Mouse (Mus musculus) liver, embryonic 15.5 days (tissue): ENCODE data around the gene Surf2. TPM values are rescaled to one million over a fixed set of nuclear protein-coding genes. Genes with fewer than 3 reads are reported as not detected.

Experiments used
- ATAC-seq: fragments of 200-750 bp; cut with Nextera tagmentation; 2 replicates; pipeline ENCODE4 v1.8.0; 2017; ENCODE audit warnings: moderate number of reproducible peaks, mild to moderate bottlenecking, moderate library complexity; ENCODE audit not compliant: insufficient read depth
- H3K27ac ChIP-seq: fragments of 300-500 bp; sonication (generic); replicated peaks from 2 replicates; pipeline ENCODE4 v1.5.1; 2015; ENCODE audit warnings: mild to moderate bottlenecking, inconsistent platforms
- H3K27me3 ChIP-seq: fragments of 300-500 bp; sonication (generic); 2 replicates; pipeline ENCODE4 v1.6.1; 2015; ENCODE audit warnings: mild to moderate bottlenecking, inconsistent platforms
- H3K36me3 ChIP-seq: fragments of 300-500 bp; sonication (generic); replicated peaks from 2 replicates; pipeline ENCODE4 v1.6.1; 2015; ENCODE audit warnings: moderate library complexity, mild to moderate bottlenecking, inconsistent platforms
- H3K4me1 ChIP-seq: fragments of 300-500 bp; sonication (generic); replicated peaks from 2 replicates; pipeline ENCODE4 v1.6.1; 2015; ENCODE audit warnings: inconsistent platforms
- H3K4me2 ChIP-seq: fragments of 300-500 bp; sonication (generic); 2 replicates; pipeline ENCODE4 v1.6.1; 2015; ENCODE audit warnings: moderate library complexity, mild to moderate bottlenecking, inconsistent platforms
- H3K4me3 ChIP-seq: fragments of 300-500 bp; sonication (generic); replicated peaks from 2 replicates; pipeline ENCODE4 v1.5.1; 2015; ENCODE audit warnings: mild to moderate bottlenecking, inconsistent platforms
- H3K9ac ChIP-seq: fragments of 300-500 bp; sonication (generic); 2 replicates; pipeline ENCODE4 v1.6.1; 2015; ENCODE audit warnings: moderate library complexity, mild to moderate bottlenecking, inconsistent platforms
- H3K9me3 ChIP-seq: fragments of 300-500 bp; sonication (generic); replicated peaks from 2 replicates; pipeline ENCODE4 v1.6.1; 2016; ENCODE audit warnings: inconsistent platforms
- WGBS: fragments of 180-500 bp; shearing (Covaris S2); methylation state at CpG from one replicate; pipeline ENCODE4 v1.1.7; 2015; ENCODE audit warnings: mixed read lengths; ENCODE audit not compliant: insufficient replicate concordance; 5-methylcytosine and 5-hydroxymethylcytosine counted together
- polyA plus RNA-seq: library from polyadenylated mRNA; unstranded; fragments of >200 nt; fragmentation: Nextera tagmentation; extraction: Ambion mirVana; gene quantifications from 2 replicates; pipeline ENCODE4 v1.2.1, GENCODE M21; 2015

The Surf2 gene
- polyA plus RNA-seq, 1 experiment from 2014 or later: 19.0 TPM

- H3K4me2 ChIP-seq: peak overlapping the region; percentile 97
- ATAC-seq: peak; percentile 57
- no peaks in the 10 kb centered on the region for H3K27me3 ChIP-seq
- H3K36me3 ChIP-seq: peaks cover 68% of the 10 kb centered on the region
- peak overlapping the region; percentile 74 for H3K9ac ChIP-seq
- peak overlapping the region; percentile 82 for H3K27ac ChIP-seq
- peaks cover 63% of the 10 kb centered on the region for H3K4me1 ChIP-seq
- WGBS: 2% methylated on average over 13 of the region's 13 CpGs
- H3K4me3 ChIP-seq: peak overlapping the region; percentile 81
- H3K9me3 ChIP-seq: no peaks in the 10 kb centered on the region
Observed at GRCm38 (mm10) chr2:26916738-26917137, 571 bp downstream of the Surf2 start.

- H3K4me1 ChIP-seq: peaks cover 37% of the 10 kb centered on the region
- H3K9me3 ChIP-seq: no peaks in the 10 kb centered on the region
- no peak for ATAC-seq
- WGBS: 82% methylated on average over 3 of the region's 3 CpGs
- H3K36me3 ChIP-seq: peaks cover 68% of the 10 kb centered on the region
- H3K4me3 ChIP-seq: no peak overlapping the region
- no peak overlapping the region for H3K27ac ChIP-seq
- no peak overlapping the region for H3K4me2 ChIP-seq
- no peaks in the 10 kb centered on the region for H3K27me3 ChIP-seq
- H3K9ac ChIP-seq: no peak overlapping the region
Observed at GRCm38 (mm10) chr2:26919684-26920083, 3.5 kb downstream of the Surf2 start.

- Histone ChIP-seq H3K27me3 (no peaks in the 10 kb centered on the region), H3K4me1 (peaks cover 31% of the 10 kb centered on the region), H3K27ac (no peak overlapping the region), H3K9me3 (no peaks in the 10 kb centered on the region), H3K4me2 (no peak overlapping the region), H3K9ac (no peak overlapping the region), H3K36me3 (peaks cover 75% of the 10 kb centered on the region), H3K4me3 (no peak overlapping the region)
- WGBS: 74% methylated on average over 6 of the region's 6 CpGs
- no peak for ATAC-seq
Observed at GRCm38 (mm10) chr2:26920190-26920855, 4.2 kb downstream of the Surf2 start.

GRCm38 (mm10) chr2:26921784-26922183 is 5.6 kb downstream of the Surf2 start:
- 68% methylated on average over 9 of the region's 9 CpGs for WGBS
- Histone ChIP-seq H3K4me2 (no peak overlapping the region), H3K9ac (no peak overlapping the region), H3K4me1 (peaks cover 17% of the 10 kb centered on the region), H3K27me3 (no peaks in the 10 kb centered on the region), H3K36me3 (peaks cover 89% of the 10 kb centered on the region), H3K4me3 (no peak overlapping the region), H3K9me3 (no peaks in the 10 kb centered on the region), H3K27ac (no peak overlapping the region)
- no peak for ATAC-seq

DNA sequence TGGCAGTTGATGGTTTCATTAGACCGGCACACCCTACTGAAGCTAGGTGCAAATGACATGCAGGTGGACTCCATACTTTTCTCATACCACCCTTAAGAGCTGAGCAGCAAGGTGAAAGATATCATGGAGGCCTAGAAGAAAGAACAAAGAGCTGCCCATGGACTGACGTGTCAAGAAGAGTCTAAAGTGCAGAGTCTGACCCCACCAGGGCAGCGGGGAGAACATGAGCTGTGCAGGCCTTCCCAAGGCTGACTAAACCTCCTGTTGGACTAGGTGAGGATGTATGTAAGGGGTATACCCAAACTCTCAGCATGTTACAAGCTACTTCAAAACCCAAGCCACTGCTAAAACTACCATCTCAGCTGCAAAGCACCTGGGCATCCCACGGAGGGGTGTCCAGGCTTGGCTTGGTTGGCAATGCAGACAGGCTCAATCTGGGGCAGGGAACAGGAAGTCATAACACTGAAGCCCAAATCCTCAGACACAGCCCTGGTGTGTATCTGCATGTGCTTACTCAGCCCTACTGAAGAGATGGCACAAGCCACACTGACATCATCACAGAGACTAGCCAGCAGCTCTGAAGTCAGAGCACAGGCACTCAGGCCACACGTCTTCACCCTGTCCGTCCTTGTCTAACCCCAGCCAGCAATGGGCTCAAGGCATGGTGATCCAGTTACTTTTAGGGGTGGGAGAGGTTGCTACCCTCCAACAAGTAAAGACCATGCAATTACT is 11.7 kb downstream of the Surf2 start:
- WGBS: 76% methylated on average over 6 of the region's 6 CpGs
- peaks cover 49% of the 10 kb centered on the region for H3K4me1 ChIP-seq
- no peaks in the 10 kb centered on the region for H3K27me3 ChIP-seq
- H3K36me3 ChIP-seq: peaks cover 87% of the 10 kb centered on the region
- no peak overlapping the region for H3K4me3 ChIP-seq
- H3K27ac ChIP-seq: no peak overlapping the region
- no peaks in the 10 kb centered on the region for H3K9me3 ChIP-seq
- H3K4me2 ChIP-seq: no peak overlapping the region
- H3K9ac ChIP-seq: no peak overlapping the region
- ATAC-seq: no peak

GRCm38 (mm10) chr2:26930390-26930789 is 14.2 kb downstream of the Surf2 start:
- H3K27me3 ChIP-seq: no peaks in the 10 kb centered on the region
- H3K9me3 ChIP-seq: no peaks in the 10 kb centered on the region
- no peak overlapping the region for H3K9ac ChIP-seq
- peaks cover 63% of the 10 kb centered on the region for H3K4me1 ChIP-seq
- WGBS: 19% methylated on average over 1 of the region's 1 CpGs
- H3K4me2 ChIP-seq: peak overlapping the region; percentile 94
- ATAC-seq: no peak
- H3K36me3 ChIP-seq: peaks cover 62% of the 10 kb centered on the region
- no peak overlapping the region for H3K27ac ChIP-seq
- no peak overlapping the region for H3K4me3 ChIP-seq

DNA sequence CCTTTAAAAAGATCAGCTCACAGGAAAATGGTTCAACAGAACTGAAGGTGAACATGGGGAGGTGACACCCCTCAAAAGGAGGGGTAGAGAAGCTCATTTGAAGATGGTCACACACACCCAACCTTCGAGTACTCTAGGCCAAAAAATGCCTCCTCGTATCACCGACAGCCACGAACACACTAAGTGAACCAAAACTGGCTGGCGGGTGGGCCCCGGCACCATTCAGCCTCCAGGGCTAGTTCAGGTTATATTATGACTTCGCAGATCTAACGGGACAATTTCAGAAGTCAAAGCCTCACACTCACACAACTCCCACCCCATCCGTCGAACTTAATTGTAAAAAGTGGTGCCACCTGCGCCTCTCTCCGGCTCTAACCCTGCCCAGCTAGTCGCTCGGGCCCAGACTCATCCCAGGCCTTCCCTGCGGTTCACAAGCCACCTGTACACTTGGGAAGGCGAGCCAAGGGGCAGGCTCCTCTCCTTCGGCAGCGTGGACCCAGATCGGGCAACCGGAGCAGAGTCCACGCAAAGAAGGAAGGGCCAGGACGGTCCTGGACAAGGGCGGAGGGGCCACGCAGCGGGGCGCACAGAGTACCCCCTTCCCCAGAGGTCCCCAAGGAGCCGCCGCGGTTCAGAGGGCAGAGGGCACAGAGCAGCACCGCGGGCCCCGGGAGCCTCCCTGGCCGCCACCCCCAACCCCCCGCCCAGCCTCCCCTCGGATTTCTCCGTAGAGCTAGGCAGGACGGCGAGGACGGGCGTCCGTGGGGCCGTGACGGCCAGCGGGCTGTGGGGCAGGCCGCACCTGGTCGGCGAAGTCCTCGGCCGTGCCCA is 16.5 kb downstream of the Surf2 start:
- H3K4me3 ChIP-seq: peak overlapping the region; percentile 94
- H3K27ac ChIP-seq: peak overlapping the region; percentile 84
- ATAC-seq: peak; percentile 26
- H3K4me1 ChIP-seq: peaks cover 67% of the 10 kb centered on the region
- no peaks in the 10 kb centered on the region for H3K27me3 ChIP-seq
- H3K9me3 ChIP-seq: no peaks in the 10 kb centered on the region
- peak overlapping the region; percentile 94 for H3K4me2 ChIP-seq
- H3K36me3 ChIP-seq: peaks cover 39% of the 10 kb centered on the region
- under 1% methylated on average over 49 of the region's 49 CpGs for WGBS
- H3K9ac ChIP-seq: peak overlapping the region; percentile 99

DNA sequence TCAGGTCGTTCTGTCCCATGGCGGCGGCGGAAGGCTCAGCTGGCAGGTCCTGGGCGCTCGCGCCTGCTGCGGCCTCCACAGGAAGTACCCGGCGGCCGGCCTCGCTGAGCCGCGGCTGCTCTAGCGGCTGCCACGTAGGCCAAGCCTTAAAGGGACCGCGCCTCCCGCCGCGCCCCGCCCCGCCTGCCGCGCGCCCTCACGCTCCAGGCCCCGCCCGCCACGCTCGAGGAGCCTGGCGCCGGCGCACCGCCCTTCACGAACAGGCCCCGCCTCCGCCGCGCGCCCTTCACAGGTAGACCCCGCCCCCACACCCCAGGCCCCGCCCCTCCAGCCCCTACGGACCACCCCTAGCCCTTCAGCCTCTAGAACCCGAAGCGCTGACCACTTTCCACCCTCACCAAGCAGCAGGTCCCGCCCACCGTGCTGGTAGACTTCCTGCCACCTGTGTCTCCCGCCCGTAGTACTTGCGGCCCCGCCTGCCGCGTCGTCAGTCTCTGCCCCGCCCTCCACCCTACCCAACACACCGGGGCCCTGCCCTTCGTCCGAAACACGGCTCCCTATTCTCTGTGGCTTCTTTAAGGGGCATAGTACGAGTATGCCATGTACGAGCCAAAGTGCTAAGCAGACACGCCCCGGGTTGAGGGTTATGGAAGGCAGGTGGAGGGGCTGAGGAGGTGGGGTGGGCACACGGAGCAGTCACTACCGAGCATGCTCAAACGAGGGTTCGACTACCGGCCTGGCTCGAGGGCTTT is 17.3 kb downstream of the Surf2 start, which contains the start of the genes Surf4 and Stkld1:
Gene Surf4, minus strand, starts transcription at position 625 of the 752 bp plus-strand sequence.
Gene Stkld1, plus strand, starts transcription at position 744 of the 752 bp plus-strand sequence.
- Histone ChIP-seq H3K4me1 (peaks cover 60% of the 10 kb centered on the region), H3K9ac (peak within 1 kb of the TSS; percentile 99), H3K4me2 (peak within 1 kb of the TSS; percentile 94), H3K27ac (peak within 1 kb of the TSS; percentile 84), H3K9me3 (no peaks in the 10 kb centered on the region), H3K27me3 (no peaks in the 10 kb centered on the region), H3K4me3 (peak within 1 kb of the TSS; percentile 94), H3K36me3 (peaks cover 32% of the 10 kb centered on the region)
- WGBS: under 1% methylated on average over 70 of the region's 70 CpGs
- peak; percentile 93 for ATAC-seq

GRCm38 (mm10) chr2:26935286-26935685 is 19.1 kb downstream of the Surf2 start:
- no peak overlapping the region for H3K9ac ChIP-seq
- peaks cover 14% of the 10 kb centered on the region for H3K36me3 ChIP-seq
- H3K27me3 ChIP-seq: no peaks in the 10 kb centered on the region
- H3K27ac ChIP-seq: no peak overlapping the region
- 21% methylated on average over 2 of the region's 2 CpGs for WGBS
- H3K4me3 ChIP-seq: no peak overlapping the region
- H3K4me1 ChIP-seq: peaks cover 45% of the 10 kb centered on the region
- H3K4me2 ChIP-seq: no peak overlapping the region; the same call in 1 of the 2 replicates
- no peak for ATAC-seq
- H3K9me3 ChIP-seq: no peaks in the 10 kb centered on the region

- no peak for ATAC-seq
- WGBS: 5% methylated on average over 1 of the region's 1 CpGs
Observed at GRCm38 (mm10) chr2:26936425-26936824, 20.3 kb downstream of the Surf2 start.

More at GRCm38 (mm10) chr2:26936425-26936824, 20.3 kb downstream of the Surf2 start:
- Histone ChIP-seq H3K4me2 (no peak overlapping the region), H3K4me1 (peaks cover 33% of the 10 kb centered on the region), H3K4me3 (no peak overlapping the region), H3K36me3 (peaks cover 3% of the 10 kb centered on the region; the same call in 1 of the 2 replicates), H3K9me3 (no peaks in the 10 kb centered on the region), H3K27ac (no peak overlapping the region), H3K9ac (no peak overlapping the region), H3K27me3 (no peaks in the 10 kb centered on the region)
